Mouse (Mus musculus) frontal cortex, adult 2 months (tissue): ENCODE data around the gene Btbd11. TPM values are rescaled to one million over a fixed set of nuclear protein-coding genes. Genes with fewer than 3 reads are reported as not detected.

ENCODE experiments used
- DNase-seq, 2 experiments: peaks; one replicate each; pipeline ENCODE4 v3.0.0; 2022; ENCODE audit warnings: low spot score in 1 of 2; ENCODE audit errors: extremely low spot score in 1 of 2
- polyA plus RNA-seq: library from polyadenylated mRNA; depleted of rRNA; stranded (reverse); fragments of >200 nt; gene quantifications from 2 replicates; pipeline ENCODE4 v1.2.3, GENCODE M21; 2012; rRNA removed

Btbd11 gene
- 12.8 and 14.7 TPM in 2 replicates for polyA plus RNA-seq

- DNase-seq = peak; percentile 81 to 86
Observed at GRCm38 (mm10) chr10:85386605-85387218, at the start of gene Btbd11. Gene Btbd11, plus strand, starts transcription at chr10:85386814.

GRCm38 (mm10) chr10:85338733-85339132 is 47.9 kb upstream of the Btbd11 start:
- DNase-seq = no peak

GRCm38 (mm10) chr10:85341867-85342266 is 44.7 kb upstream of the Btbd11 start:
- no peak for DNase-seq

GRCm38 (mm10) chr10:85347171-85347570 is 39.4 kb upstream of the Btbd11 start:
- DNase-seq = no peak

- no peak for DNase-seq
Observed at GRCm38 (mm10) chr10:85352505-85352904, 34.1 kb upstream of the Btbd11 start.

- no peak for DNase-seq
Observed at GRCm38 (mm10) chr10:85354270-85354669, 32.3 kb upstream of the Btbd11 start.

GRCm38 (mm10) chr10:85359501-85360066 is 27.0 kb upstream of the Btbd11 start:
- DNase-seq = no peak

GRCm38 (mm10) chr10:85362766-85363442 is 23.7 kb upstream of the Btbd11 start:
- DNase-seq = no peak

- DNase-seq = no peak
Observed at GRCm38 (mm10) chr10:85366876-85367275, 19.7 kb upstream of the Btbd11 start.

GRCm38 (mm10) chr10:85371309-85371708 is 15.3 kb upstream of the Btbd11 start:
- no peak for DNase-seq

GRCm38 (mm10) chr10:85372108-85372507 is 14.5 kb upstream of the Btbd11 start:
- DNase-seq = no peak

- DNase-seq = no peak
Observed at GRCm38 (mm10) chr10:85378972-85379371, 7.6 kb upstream of the Btbd11 start.

- no peak for DNase-seq
Observed at GRCm38 (mm10) chr10:85382981-85383380, 3.6 kb upstream of the Btbd11 start.

GRCm38 (mm10) chr10:85387219-85388070 is 831 bp downstream of the Btbd11 start:
- DNase-seq = peak in 1 of 2 experiments; percentile 19

GRCm38 (mm10) chr10:85388071-85388750 is 1.6 kb downstream of the Btbd11 start:
- DNase-seq = no peak

GRCm38 (mm10) chr10:85388751-85389115 is 2.1 kb downstream of the Btbd11 start:
- DNase-seq = peak in 1 of 2 experiments; percentile 20

GRCm38 (mm10) chr10:85389286-85390139 is 2.9 kb downstream of the Btbd11 start:
- DNase-seq = no peak

- no peak for DNase-seq
Observed at GRCm38 (mm10) chr10:85393016-85393415, 6.4 kb downstream of the Btbd11 start.

GRCm38 (mm10) chr10:85394558-85394957 is 7.9 kb downstream of the Btbd11 start:
- DNase-seq = no peak

- no peak for DNase-seq
Observed at GRCm38 (mm10) chr10:85411120-85411519, 24.5 kb downstream of the Btbd11 start.
